Mouse (Mus musculus) cerebral cortex, adult 2 months (tissue): ENCODE results near the gene Kmo.

Experiments used
- WGBS: fragments of 180-500 bp; shearing (Covaris S2); methylation state at CpG from one replicate; pipeline ENCODE4 v1.1.7; 2018; 5-methylcytosine and 5-hydroxymethylcytosine counted together

The Kmo gene

GRCm38 (mm10) chr1:175631721-175632221 is 11.6 kb downstream of the Kmo start:
- 74% methylated on average over 10 of the region's 10 CpGs for WGBS

GRCm38 (mm10) chr1:175632470-175632869 is 12.3 kb downstream of the Kmo start:
- 97% methylated on average over 14 of the region's 14 CpGs for WGBS

GRCm38 (mm10) chr1:175637677-175638076 is 17.5 kb downstream of the Kmo start:
- 51% methylated on average over 7 of the region's 7 CpGs for WGBS

GRCm38 (mm10) chr1:175639072-175639471 is 18.9 kb downstream of the Kmo start:
- WGBS, result 85% methylated on average over 7 of the region's 7 CpGs

- 80% methylated on average over 6 of the region's 6 CpGs for WGBS
These were observed 20.4 kb downstream of the Kmo start for GRCm38 (mm10) chr1:175640435-175641150.

GRCm38 (mm10) chr1:175643496-175644265 is 23.5 kb downstream of the Kmo start:
- WGBS, result 74% methylated on average over 5 of the region's 5 CpGs

- 83% methylated on average over 9 of the region's 9 CpGs for WGBS
These were observed 26.8 kb downstream of the Kmo start for GRCm38 (mm10) chr1:175646952-175647351.

- WGBS, result 90% methylated on average over 4 of the region's 4 CpGs
These were observed 28.4 kb downstream of the Kmo start for GRCm38 (mm10) chr1:175648615-175649014.

- 92% methylated on average over 4 of the region's 4 CpGs for WGBS
These were observed 39.7 kb downstream of the Kmo start for GRCm38 (mm10) chr1:175659900-175660299.

- WGBS, result 68% methylated on average over 5 of the region's 5 CpGs
These were observed 48.7 kb downstream of the Kmo start for GRCm38 (mm10) chr1:175668666-175669405.

- WGBS, result 81% methylated on average over 3 of the region's 3 CpGs
These were observed 49.3 kb downstream of the Kmo start for GRCm38 (mm10) chr1:175669456-175669855.

- 60% methylated on average over 7 of the region's 7 CpGs for WGBS
These were observed 49.9 kb downstream of the Kmo start for GRCm38 (mm10) chr1:175670042-175670441.

GRCm38 (mm10) chr1:175671626-175672025 is 51.4 kb downstream of the Kmo start:
- WGBS, result 11% methylated on average over 1 of the region's 1 CpGs

GRCm38 (mm10) chr1:175673563-175674325 is 53.6 kb downstream of the Kmo start:
- WGBS, result 66% methylated on average over 7 of the region's 7 CpGs

GRCm38 (mm10) chr1:175675116-175675515 is 54.9 kb downstream of the Kmo start:
- 67% methylated on average over 6 of the region's 6 CpGs for WGBS

GRCm38 (mm10) chr1:175677459-175677858 is 57.3 kb downstream of the Kmo start:
- WGBS, result 86% methylated on average over 6 of the region's 6 CpGs

GRCm38 (mm10) chr1:175680995-175681394 is 60.8 kb downstream of the Kmo start:
- WGBS, result 91% methylated on average over 6 of the region's 6 CpGs

GRCm38 (mm10) chr1:175691686-175692245 is 71.6 kb downstream of the Kmo start:
- 2% methylated on average over 22 of the region's 22 CpGs for WGBS

GRCm38 (mm10) chr1:175692246-175692996 is 72.2 kb downstream of the Kmo start, which contains the start of the genes Opn3 and Chml:
Opn3 (minus strand) TSS chr1:175692776.
Chml (minus strand) TSS chr1:175692901.
- WGBS, result under 1% methylated on average over 63 of the region's 73 CpGs

GRCm38 (mm10) chr1:175692997-175693361 is 72.8 kb downstream of the Kmo start:
- 1% methylated on average over 16 of the region's 17 CpGs for WGBS
